Mouse (Mus musculus) spleen, adult 2 months (tissue): ENCODE data around the gene Bcr.

Experiments used
- CTCF ChIP-seq: fragments of 200-500 bp; IDR thresholded peaks from 2 replicates; pipeline ENCODE4 v1.5.1; 2011; ENCODE audit warnings: mild to moderate bottlenecking, inconsistent platforms; ENCODE audit not compliant: insufficient read depth, insufficient read length, insufficient replicate concordance; ENCODE audit errors: extremely low read depth
- POLR2A ChIP-seq: fragments of 200-500 bp; IDR thresholded peaks from 2 replicates; pipeline ENCODE4 v1.6.1; 2011; ENCODE audit warnings: low read depth, low read length, inconsistent platforms

DNA sequence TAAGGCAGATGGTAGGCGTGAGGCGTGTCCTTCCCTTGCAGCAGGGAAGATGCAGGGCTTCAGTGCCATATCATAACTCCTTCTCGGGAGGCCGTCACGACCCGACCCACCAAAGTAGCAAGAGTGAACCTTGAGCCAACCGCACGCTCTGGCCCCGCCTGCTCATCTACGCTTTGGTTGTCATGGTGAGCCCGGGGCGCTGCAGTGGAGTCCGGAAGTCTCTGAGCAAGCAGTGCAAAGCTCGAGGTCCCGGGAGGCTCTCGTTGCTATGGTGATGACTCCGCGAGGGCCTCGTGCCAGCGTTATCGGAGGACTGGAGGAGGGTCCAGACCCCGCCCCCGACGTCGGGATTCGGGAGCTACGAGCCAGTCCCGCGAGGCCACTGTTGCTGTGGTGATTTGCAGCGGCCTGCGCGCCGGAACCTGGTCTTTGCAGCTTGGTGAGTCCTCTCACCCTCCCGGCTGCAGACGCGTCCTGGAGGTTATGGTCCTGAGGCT lies 23.5 kb upstream of the Bcr start, which contains the start of gene Rab36:
- no peak for TF ChIP-seq CTCF
- no peak for TF ChIP-seq POLR2A
